8 mouse cellular contexts compared by ENCODE assay signal in genomic region chr4:41275927-41276326, GRCm38 (mm10). TPM values are rescaled to one million over a fixed set of nuclear protein-coding genes. Genes with fewer than 3 reads are reported as not detected.
DNase-seq lines count a peak whose midpoint lies in the region; ATAC-seq and TF ChIP-seq lines count a peak whose summit lies in the region.

No protein-coding gene starts in this region.

- no peak for TF ChIP-seq CTCF in E14TG2a.4 (conservative IDR thresholded peaks at IDR 0.05; ENCODE audit: low read length)

- H3K4me3 ChIP-seq in heart, embryonic 10.5 days = peak overlapping the region; percentile 82
- H3K4me3 ChIP-seq in E14TG2a.4 (replicated peaks; ENCODE audit: low read length) = peak overlapping the region; percentile 89
- peak overlapping the region; percentile 88 for H3K4me3 ChIP-seq in forebrain, embryonic 15.5 days
- peak overlapping the region; percentile 93 for H3K4me3 ChIP-seq in liver, embryonic 15.5 days (replicated peaks)

- intact Hi-C loops in heart, postnatal 36 days (cut with DNase I) = loop anchor here (2.0 to 5.0 kb wide), 2 partner anchors 36 to 73 kb away; partner anchors contain the start of genes Dcaf12 and Ubap1

- H3K27ac ChIP-seq in heart, embryonic 10.5 days = peak overlapping the region; percentile 99
- peak overlapping the region; percentile 93 for H3K27ac ChIP-seq in forebrain, embryonic 15.5 days (replicated peaks)
- peak overlapping the region; percentile 91 for H3K27ac ChIP-seq in liver, embryonic 15.5 days (replicated peaks)

- 69% methylated on average over 5 of the region's 5 CpGs for WGBS in heart, embryonic 10.5 days
- WGBS in forebrain, embryonic 15.5 days = 77% methylated on average over 5 of the region's 5 CpGs
- WGBS in liver, embryonic 15.5 days (ENCODE audit: insufficient replicate concordance) = 68% methylated on average over 5 of the region's 5 CpGs

- peaks cover 22% of the 10 kb centered on the region for H3K4me1 ChIP-seq in heart, embryonic 10.5 days
- H3K4me1 ChIP-seq in E14TG2a.4 (replicated peaks; ENCODE audit: low read depth, low read length) = peaks cover 42% of the 10 kb centered on the region
- peaks cover 32% of the 10 kb centered on the region for H3K4me1 ChIP-seq in forebrain, embryonic 15.5 days
- peaks cover 42% of the 10 kb centered on the region for H3K4me1 ChIP-seq in liver, embryonic 15.5 days (replicated peaks)

- H3K4me2 ChIP-seq in forebrain, embryonic 15.5 days (replicated peaks) = peak overlapping the region; percentile 82
- H3K4me2 ChIP-seq in liver, embryonic 15.5 days = peak overlapping the region; percentile 87

- DNase-seq in heart, embryonic 10.5 days (ENCODE audit: low spot score) = no peak
- DNase-seq in heart, postnatal 36 days = no peak
- DNase-seq in adrenal gland, adult 8-10 months = no peak
- no peak for DNase-seq in adrenal gland, adult 18-20 months (ENCODE audit: low spot score in 2 of 2)
- no peak for DNase-seq in right cerebral cortex, adult 18-20 months

- no peak for ATAC-seq in forebrain, embryonic 15.5 days (replicated peaks)
- ATAC-seq in liver, embryonic 15.5 days (ENCODE audit: insufficient read depth) = no peak

- H3K9ac ChIP-seq in forebrain, embryonic 15.5 days (replicated peaks) = peak overlapping the region; percentile 91
- H3K9ac ChIP-seq in liver, embryonic 15.5 days = peak overlapping the region; percentile 89

- H3K36me3 ChIP-seq in heart, embryonic 10.5 days = peaks cover 4% of the 10 kb centered on the region
- peaks cover 23% of the 10 kb centered on the region for H3K36me3 ChIP-seq in E14TG2a.4 (ENCODE audit: insufficient read depth, low read length)
- no peaks in the 10 kb centered on the region for H3K36me3 ChIP-seq in forebrain, embryonic 15.5 days
- peaks cover 5% of the 10 kb centered on the region for H3K36me3 ChIP-seq in liver, embryonic 15.5 days (replicated peaks)

- no peaks in the 10 kb centered on the region for H3K27me3 ChIP-seq in heart, embryonic 10.5 days (ENCODE audit: insufficient read depth, poor library complexity, severe bottlenecking)
- H3K27me3 ChIP-seq in E14TG2a.4 (ENCODE audit: insufficient read depth, low read length) = no peaks in the 10 kb centered on the region
- H3K27me3 ChIP-seq in forebrain, embryonic 15.5 days = no peaks in the 10 kb centered on the region
- no peaks in the 10 kb centered on the region for H3K27me3 ChIP-seq in liver, embryonic 15.5 days

- no peaks in the 10 kb centered on the region for H3K9me3 ChIP-seq in heart, embryonic 10.5 days
- H3K9me3 ChIP-seq in E14TG2a.4 (ENCODE audit: low read length) = no peaks in the 10 kb centered on the region
- H3K9me3 ChIP-seq in forebrain, embryonic 15.5 days = no peaks in the 10 kb centered on the region
- H3K9me3 ChIP-seq in liver, embryonic 15.5 days (replicated peaks) = no peaks in the 10 kb centered on the region

RNA-seq across cellular contexts. Expression of gene Ubap2, which starts 1.0 kb away (rescaled TPM):
- polyA plus RNA-seq in heart, embryonic 10.5 days (2016; fragmentation: Nextera tagmentation; extraction: Ambion mirVana) = 82.1 and 87.0 TPM in 2 replicates
- 10 to 100 TPM; 59.4 to 61.1 TPM for total RNA-seq in heart, postnatal 36 days (2021)
- 54.9 and 58.9 TPM in 2 replicates for polyA plus RNA-seq in forebrain, embryonic 15.5 days (2015; fragmentation: Nextera tagmentation; extraction: Ambion mirVana)
- polyA plus RNA-seq in liver, embryonic 15.5 days (2015; fragmentation: Nextera tagmentation; extraction: Ambion mirVana) = 22.9 and 25.0 TPM in 2 replicates
- total RNA-seq in adrenal gland, adult 8-10 months (2022) = 10 to 100 TPM; 35.0 to 49.3 (median 40.2) TPM
- 10 to 100 TPM; 35.4 to 36.2 TPM for total RNA-seq in adrenal gland, adult 18-20 months (2021)

RNA-seq across cellular contexts. Expression of gene Dcaf12, which starts 38.8 kb away (rescaled TPM):
- 49.0 and 49.9 TPM in 2 replicates for polyA plus RNA-seq in heart, embryonic 10.5 days (2016; fragmentation: Nextera tagmentation; extraction: Ambion mirVana)
- 10 to 100 TPM; 37.9 to 43.4 TPM for total RNA-seq in heart, postnatal 36 days (2021)
- 84.8 and 91.4 TPM in 2 replicates for polyA plus RNA-seq in forebrain, embryonic 15.5 days (2015; fragmentation: Nextera tagmentation; extraction: Ambion mirVana)
- polyA plus RNA-seq in liver, embryonic 15.5 days (2015; fragmentation: Nextera tagmentation; extraction: Ambion mirVana) = 75.9 and 82.7 TPM in 2 replicates
- 10 to 100 TPM; 46.6 to 55.3 (median 48.8) TPM for total RNA-seq in adrenal gland, adult 8-10 months (2022)
- 10 to 100 TPM; 41.0 to 53.2 TPM for total RNA-seq in adrenal gland, adult 18-20 months (2021)
